Mouse (Mus musculus) G1E (cell line): ENCODE measurements around the gene Fam181a.

Source experiments
- CTCF ChIP-seq: IDR thresholded peaks from 2 replicates; pipeline ENCODE4 v1.5.1; 2012; ENCODE audit warnings: low read depth, low read length, inconsistent platforms, mixed read lengths
- GATA1 ChIP-seq: IDR thresholded peaks from 2 replicates; pipeline ENCODE4 v1.6.1; 2012; ENCODE audit warnings: borderline replicate concordance, low read length, inconsistent platforms, mixed read lengths
- GATA2 ChIP-seq: IDR thresholded peaks from 2 replicates; pipeline ENCODE4 v1.6.1; 2012; ENCODE audit warnings: low read depth, low read length, inconsistent platforms, borderline replicate concordance
- POLR2AphosphoS5 ChIP-seq: IDR thresholded peaks from 2 replicates; pipeline ENCODE4 v1.6.1; 2012; ENCODE audit warnings: low read depth, low read length, inconsistent platforms; ENCODE audit not compliant: insufficient replicate concordance
- TAL1 ChIP-seq: conservative IDR thresholded peaks from 2 replicates; pipeline ENCODE4 v1.6.1; 2012; ENCODE audit warnings: low read depth, low read length, inconsistent platforms, mixed read lengths

DNA sequence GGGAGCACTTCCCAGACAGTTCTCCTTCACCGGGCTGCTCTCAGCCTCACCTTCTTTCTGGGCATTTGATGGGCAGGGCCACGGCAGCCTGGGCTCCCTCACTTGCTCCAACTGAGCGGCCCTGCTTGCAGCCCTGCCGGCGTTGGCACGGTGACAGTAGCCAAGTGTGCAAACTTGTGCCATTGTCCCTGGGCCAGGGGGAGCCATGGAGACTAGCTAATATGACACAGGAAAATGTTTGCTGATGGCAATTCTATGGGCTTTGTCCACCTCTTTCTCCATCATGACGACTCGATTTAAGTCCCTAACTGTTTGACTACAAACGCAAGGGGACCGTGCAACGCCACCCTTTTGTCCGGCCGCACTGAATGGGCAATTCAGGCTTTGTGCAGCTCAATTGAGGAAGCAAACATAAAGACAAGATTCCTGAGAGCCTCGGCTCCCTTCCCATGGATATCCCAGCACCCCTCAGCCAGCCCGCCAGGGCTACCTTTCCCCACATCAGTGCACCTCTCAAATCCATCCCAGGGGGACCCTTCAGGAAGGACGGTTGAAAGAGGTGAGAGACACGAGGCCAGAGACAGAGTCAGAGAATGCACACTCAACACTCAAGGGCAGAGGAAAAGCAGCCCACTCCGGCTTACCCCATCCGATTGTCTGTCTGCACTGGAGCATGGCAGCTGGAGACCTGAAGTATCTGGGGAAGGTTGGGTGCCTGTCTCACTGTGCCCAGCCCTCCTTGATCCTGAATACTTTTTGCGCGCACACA lies 3.3 kb downstream of the Fam181a start:
- no peak for TF ChIP-seq CTCF
- TF ChIP-seq GATA1: no peak
- no peak for TF ChIP-seq TAL1
- TF ChIP-seq POLR2AphosphoS5: no peak
- no peak for TF ChIP-seq GATA2
